Mouse (Mus musculus): ENCODE results near the gene Phkg2. TPM values are rescaled to one million over a fixed set of nuclear protein-coding genes. Genes with fewer than 3 reads are reported as not detected.

Gene Phkg2
- polyA plus RNA-seq (2014; fragmentation: Nextera tagmentation; extraction: Ambion mirVana) = 57.9 and 60.5 TPM in 2 replicates

GRCm38 (mm10) chr7:127572895-127573471, at the start of gene Phkg2:
Gene Phkg2, plus strand, starts transcription at chr7:127573340.
- 1% methylated on average over 17 of the region's 17 CpGs for whole genome bisulfite sequencing

GRCm38 (mm10) chr7:127541671-127542070, 31.5 kb upstream of the Phkg2 start:
- H3K27me3 ChIP-seq (ENCODE audit: control insufficient read depth, insufficient read depth, low read length) = no peaks in the 10 kb centered on the region
- no peak overlapping the region for H3K4me3 ChIP-seq (ENCODE audit: low read depth, low read length)
- WGBS = 98% methylated on average over 3 of the region's 3 CpGs
- no peak overlapping the region for H3K9ac ChIP-seq (ENCODE audit: low read length)
- ATAC-seq (replicated peaks; ENCODE audit: low FRiP score) (no peak), DNase-seq (ENCODE audit: low spot score) (no peak)
- peaks cover 54% of the 10 kb centered on the region for H3K36me3 ChIP-seq (ENCODE audit: control insufficient read depth, insufficient read depth, low read length)
- no peak overlapping the region for H3K4me2 ChIP-seq (ENCODE audit: low read depth, low read length, severe bottlenecking)
- H3K27ac ChIP-seq (ENCODE audit: low read depth, low read length) = no peak overlapping the region
- H3K4me1 ChIP-seq (replicated peaks; ENCODE audit: control insufficient read depth, insufficient read depth, low read length) = no peaks in the 10 kb centered on the region
- no peaks in the 10 kb centered on the region for H3K9me3 ChIP-seq (ENCODE audit: control insufficient read depth, low read length)

More at GRCm38 (mm10) chr7:127572895-127573471, at the start of gene Phkg2:
- Histone ChIP-seq H3K36me3 (ENCODE audit: control insufficient read depth, insufficient read depth, low read length) (no peaks in the 10 kb centered on the region; the same call in 1 of the 2 replicates), H3K9ac (ENCODE audit: low read length) (peak within 1 kb of the TSS; percentile 80), H3K4me3 (ENCODE audit: low read depth, low read length) (peak within 1 kb of the TSS; percentile 56), H3K4me2 (ENCODE audit: low read depth, low read length, severe bottlenecking) (peak within 1 kb of the TSS; percentile 76), H3K4me1 (replicated peaks; ENCODE audit: control insufficient read depth, insufficient read depth, low read length) (peaks cover 9% of the 10 kb centered on the region), H3K27ac (ENCODE audit: low read depth, low read length) (peak within 1 kb of the TSS; percentile 33; the same call in 1 of the 2 replicates), H3K9me3 (ENCODE audit: control insufficient read depth, low read length) (no peaks in the 10 kb centered on the region), H3K27me3 (ENCODE audit: control insufficient read depth, insufficient read depth, low read length) (no peaks in the 10 kb centered on the region)
- peak; percentile 90 for DNase-seq (ENCODE audit: low spot score)
- ATAC-seq (replicated peaks; ENCODE audit: low FRiP score) = peak; percentile 99

- DNase-seq (ENCODE audit: low spot score) (no peak), ATAC-seq (replicated peaks; ENCODE audit: low FRiP score) (no peak)
- no peaks in the 10 kb centered on the region for H3K9me3 ChIP-seq (ENCODE audit: control insufficient read depth, low read length)
- H3K27ac ChIP-seq (ENCODE audit: low read depth, low read length) = no peak overlapping the region
- H3K4me3 ChIP-seq (ENCODE audit: low read depth, low read length) = no peak overlapping the region
- H3K4me2 ChIP-seq (ENCODE audit: low read depth, low read length, severe bottlenecking) = no peak overlapping the region
- 91% methylated on average over 15 of the region's 15 CpGs for WGBS
- H3K36me3 ChIP-seq (ENCODE audit: control insufficient read depth, insufficient read depth, low read length) = peaks cover 21% of the 10 kb centered on the region; the same call in 1 of the 2 replicates
- H3K9ac ChIP-seq (ENCODE audit: low read length) = no peak overlapping the region
- H3K4me1 ChIP-seq (replicated peaks; ENCODE audit: control insufficient read depth, insufficient read depth, low read length) = no peaks in the 10 kb centered on the region
- no peaks in the 10 kb centered on the region for H3K27me3 ChIP-seq (ENCODE audit: control insufficient read depth, insufficient read depth, low read length)
These were observed 23.9 kb upstream of the Phkg2 start for GRCm38 (mm10) chr7:127549116-127549835.

- ATAC-seq (replicated peaks; ENCODE audit: low FRiP score) = no peak
- H3K4me1 ChIP-seq (replicated peaks; ENCODE audit: control insufficient read depth, insufficient read depth, low read length) = no peaks in the 10 kb centered on the region
These were observed 21.6 kb upstream of the Phkg2 start for GRCm38 (mm10) chr7:127551558-127551957.

GRCm38 (mm10) chr7:127560580-127560979, 12.6 kb upstream of the Phkg2 start:
- ATAC-seq (replicated peaks; ENCODE audit: low FRiP score) (no peak), DNase-seq (ENCODE audit: low spot score) (no peak)
- no peak overlapping the region for H3K4me2 ChIP-seq (ENCODE audit: low read depth, low read length, severe bottlenecking)
- H3K27me3 ChIP-seq (ENCODE audit: control insufficient read depth, insufficient read depth, low read length) = no peaks in the 10 kb centered on the region
- no peak overlapping the region for H3K27ac ChIP-seq (ENCODE audit: low read depth, low read length)
- no peak overlapping the region for H3K9ac ChIP-seq (ENCODE audit: low read length)
- no peaks in the 10 kb centered on the region for H3K9me3 ChIP-seq (ENCODE audit: control insufficient read depth, low read length)
- peaks cover 31% of the 10 kb centered on the region for H3K36me3 ChIP-seq (ENCODE audit: control insufficient read depth, insufficient read depth, low read length)
- WGBS = 94% methylated on average over 11 of the region's 11 CpGs
- H3K4me3 ChIP-seq (ENCODE audit: low read depth, low read length) = no peak overlapping the region
- no peaks in the 10 kb centered on the region for H3K4me1 ChIP-seq (replicated peaks; ENCODE audit: control insufficient read depth, insufficient read depth, low read length)

More at GRCm38 (mm10) chr7:127551558-127551957, 21.6 kb upstream of the Phkg2 start:
- Histone ChIP-seq H3K36me3 (ENCODE audit: control insufficient read depth, insufficient read depth, low read length) (peaks cover 22% of the 10 kb centered on the region), H3K4me3 (ENCODE audit: low read depth, low read length) (no peak overlapping the region), H3K27ac (ENCODE audit: low read depth, low read length) (no peak overlapping the region), H3K27me3 (ENCODE audit: control insufficient read depth, insufficient read depth, low read length) (no peaks in the 10 kb centered on the region), H3K4me2 (ENCODE audit: low read depth, low read length, severe bottlenecking) (no peak overlapping the region), H3K9ac (ENCODE audit: low read length) (no peak overlapping the region), H3K9me3 (ENCODE audit: control insufficient read depth, low read length) (no peaks in the 10 kb centered on the region)
- no peak for DNase-seq (ENCODE audit: low spot score)
- 97% methylated on average over 8 of the region's 8 CpGs for WGBS

- 91% methylated on average over 5 of the region's 5 CpGs for WGBS
- Histone ChIP-seq H3K4me1 (replicated peaks; ENCODE audit: control insufficient read depth, insufficient read depth, low read length) (no peaks in the 10 kb centered on the region), H3K36me3 (ENCODE audit: control insufficient read depth, insufficient read depth, low read length) (peaks cover 32% of the 10 kb centered on the region), H3K9me3 (ENCODE audit: control insufficient read depth, low read length) (no peaks in the 10 kb centered on the region), H3K27ac (ENCODE audit: low read depth, low read length) (no peak within 1 kb of the TSS), H3K4me3 (ENCODE audit: low read depth, low read length) (no peak within 1 kb of the TSS), H3K27me3 (ENCODE audit: control insufficient read depth, insufficient read depth, low read length) (no peaks in the 10 kb centered on the region), H3K4me2 (ENCODE audit: low read depth, low read length, severe bottlenecking) (no peak within 1 kb of the TSS), H3K9ac (ENCODE audit: low read length) (no peak within 1 kb of the TSS)
- ATAC-seq (replicated peaks; ENCODE audit: low FRiP score) (no peak), DNase-seq (ENCODE audit: low spot score) (no peak)
These were observed 11.7 kb upstream of the Phkg2 start, which contains the start of gene Tmem265 for GRCm38 (mm10) chr7:127561340-127561858. Gene Tmem265, plus strand, starts transcription at chr7:127561390.

- H3K9ac ChIP-seq (ENCODE audit: low read length) = no peak overlapping the region
- no peak for DNase-seq (ENCODE audit: low spot score)
- peaks cover 17% of the 10 kb centered on the region; the same call in 1 of the 2 replicates for H3K36me3 ChIP-seq (ENCODE audit: control insufficient read depth, insufficient read depth, low read length)
- 91% methylated on average over 6 of the region's 6 CpGs for WGBS
- H3K4me3 ChIP-seq (ENCODE audit: low read depth, low read length) = no peak overlapping the region
- no peaks in the 10 kb centered on the region for H3K9me3 ChIP-seq (ENCODE audit: control insufficient read depth, low read length)
- H3K27ac ChIP-seq (ENCODE audit: low read depth, low read length) = no peak overlapping the region
- no peaks in the 10 kb centered on the region for H3K4me1 ChIP-seq (replicated peaks; ENCODE audit: control insufficient read depth, insufficient read depth, low read length)
- ATAC-seq (replicated peaks; ENCODE audit: low FRiP score) = no peak
- H3K27me3 ChIP-seq (ENCODE audit: control insufficient read depth, insufficient read depth, low read length) = no peaks in the 10 kb centered on the region
- H3K4me2 ChIP-seq (ENCODE audit: low read depth, low read length, severe bottlenecking) = no peak overlapping the region
These were observed 8.6 kb upstream of the Phkg2 start for GRCm38 (mm10) chr7:127564381-127565150.

GRCm38 (mm10) chr7:127573503-127574008, 416 bp downstream of the Phkg2 start:
- no peaks in the 10 kb centered on the region for H3K9me3 ChIP-seq (ENCODE audit: control insufficient read depth, low read length)
- DNase-seq (ENCODE audit: low spot score) = no peak
- peaks cover 9% of the 10 kb centered on the region for H3K4me1 ChIP-seq (replicated peaks; ENCODE audit: control insufficient read depth, insufficient read depth, low read length)
- peaks cover 3% of the 10 kb centered on the region; the same call in 1 of the 2 replicates for H3K36me3 ChIP-seq (ENCODE audit: control insufficient read depth, insufficient read depth, low read length)
- ATAC-seq (replicated peaks; ENCODE audit: low FRiP score) = peak; percentile 4; the same call in 1 of the 2 replicates
- H3K27ac ChIP-seq (ENCODE audit: low read depth, low read length) = no peak overlapping the region
- H3K9ac ChIP-seq (ENCODE audit: low read length) = peak overlapping the region; percentile 80
- peak overlapping the region; percentile 56 for H3K4me3 ChIP-seq (ENCODE audit: low read depth, low read length)
- H3K4me2 ChIP-seq (ENCODE audit: low read depth, low read length, severe bottlenecking) = peak overlapping the region; percentile 76
- H3K27me3 ChIP-seq (ENCODE audit: control insufficient read depth, insufficient read depth, low read length) = no peaks in the 10 kb centered on the region
- WGBS = 1% methylated on average over 16 of the region's 28 CpGs
